Mouse (Mus musculus): ENCODE data around the gene Gm42669.

Gene Gm42669

GRCm38 (mm10) chr5:107521386-107521785 lies 14.0 kb downstream of the Gm42669 start:
- no peak for DNase-seq (ENCODE audit: low read depth)

GRCm38 (mm10) chr5:107521897-107522296 lies 14.5 kb downstream of the Gm42669 start:
- no peak for DNase-seq (ENCODE audit: low read depth)

- peak; percentile 22 for DNase-seq (ENCODE audit: low read depth)
Measured at GRCm38 (mm10) chr5:107524281-107524680, 16.9 kb downstream of the Gm42669 start.

- no peak for DNase-seq (ENCODE audit: low read depth)
Measured at GRCm38 (mm10) chr5:107528856-107529255, 21.4 kb downstream of the Gm42669 start.

GRCm38 (mm10) chr5:107533590-107533989 lies 26.2 kb downstream of the Gm42669 start:
- no peak for DNase-seq (ENCODE audit: low read depth)

- no peak for DNase-seq (ENCODE audit: low read depth)
Measured at GRCm38 (mm10) chr5:107534581-107534980, 27.2 kb downstream of the Gm42669 start, which contains the start of gene 1700028K03Rik. Gene 1700028K03Rik (plus strand): TSS chr5:107534709.

GRCm38 (mm10) chr5:107541696-107542095 lies 34.3 kb downstream of the Gm42669 start:
- DNase-seq (ENCODE audit: low read depth) = no peak

GRCm38 (mm10) chr5:107545927-107546326 lies 38.5 kb downstream of the Gm42669 start:
- DNase-seq (ENCODE audit: low read depth) = peak; percentile 80

- no peak for DNase-seq (ENCODE audit: low read depth)
Measured at GRCm38 (mm10) chr5:107547955-107548354, 40.5 kb downstream of the Gm42669 start.

- no peak for DNase-seq (ENCODE audit: low read depth)
Measured at GRCm38 (mm10) chr5:107548444-107548843, 41.0 kb downstream of the Gm42669 start.

- DNase-seq (ENCODE audit: low read depth) = peak; percentile 32
Measured at GRCm38 (mm10) chr5:107554336-107554735, 46.9 kb downstream of the Gm42669 start.

- DNase-seq (ENCODE audit: low read depth) = no peak
Measured at GRCm38 (mm10) chr5:107556969-107557368, 49.5 kb downstream of the Gm42669 start.

- DNase-seq (ENCODE audit: low read depth) = no peak
Measured at GRCm38 (mm10) chr5:107569148-107569547, 61.7 kb downstream of the Gm42669 start.

- DNase-seq (ENCODE audit: low read depth) = peak; percentile 89
Measured at GRCm38 (mm10) chr5:107597301-107598077, 90.1 kb downstream of the Gm42669 start, which contains the start of the genes Rpap2 and Glmn. Gene Rpap2 (plus strand): TSS chr5:107597373. Gene Glmn (minus strand): TSS chr5:107597888.

- peak; percentile 51 for DNase-seq (ENCODE audit: low read depth)
Measured at GRCm38 (mm10) chr5:107598380-107598779, 91.0 kb downstream of the Gm42669 start.

- peak; percentile 83 for DNase-seq (ENCODE audit: low read depth)
Measured at GRCm38 (mm10) chr5:107611224-107611623, 103.8 kb downstream of the Gm42669 start.

- no peak for DNase-seq (ENCODE audit: low read depth)
Measured at GRCm38 (mm10) chr5:107617986-107618385, 110.6 kb downstream of the Gm42669 start.

- no peak for DNase-seq (ENCODE audit: low read depth)
Measured at GRCm38 (mm10) chr5:107621327-107621726, 113.9 kb downstream of the Gm42669 start.
